Mouse (Mus musculus) ES-E14 (cell line): ENCODE measurements at regions not wholly inside any gene's neighbourhood (a gene's known extent, or its start where the extent isn't known, plus 50 kb on each side); places are given as distances from the start of the nearest gene placed in this dataset.

Experiments
- DNase-seq: peaks from one replicate; pipeline ENCODE4 v3.0.0-alpha.2; 2013; ENCODE audit warnings: low read depth, low spot score
- H3K27ac ChIP-seq: 2 replicates; pipeline ENCODE4 v1.5.1; 2012; ENCODE audit warnings: low read depth, mild to moderate bottlenecking, low read length, moderate library complexity, mixed read lengths; ENCODE audit not compliant: poor library complexity, insufficient read depth, severe bottlenecking
- H3K36me3 ChIP-seq: 2 replicates; pipeline ENCODE4 v1.6.1; 2012; ENCODE audit warnings: mild to moderate bottlenecking, low read length, moderate library complexity, mixed read lengths; ENCODE audit not compliant: control insufficient read depth, poor library complexity, insufficient read depth, severe bottlenecking
- H3K4me1 ChIP-seq, 2 experiments: fragments of 150-350 bp in 1 of 2; sonication (generic) in 1 of 2; 2 replicates each; pipeline ENCODE4 v1.6.1; 2012; ENCODE audit warnings: low read length in 2 of 2, mild to moderate bottlenecking in 1 of 2, mixed read lengths in 1 of 2; ENCODE audit not compliant: control insufficient read depth in 2 of 2, insufficient read depth in 2 of 2, poor library complexity in 1 of 2
- H3K4me3 ChIP-seq, 2 experiments: fragments of 150-350 bp in 1 of 2; sonication (generic) in 1 of 2; 2 replicates each; pipeline ENCODE4 v1.5.1; 2012; ENCODE audit warnings: low read length in 2 of 2, low read depth in 1 of 2, mild to moderate bottlenecking in 1 of 2, mixed read lengths in 1 of 2; ENCODE audit not compliant: insufficient read depth in 1 of 2, poor library complexity in 1 of 2, severe bottlenecking in 1 of 2
- H3K9ac ChIP-seq: 2 replicates; pipeline ENCODE4 v1.6.1; 2012; ENCODE audit warnings: low read depth, mild to moderate bottlenecking, low read length, mixed read lengths; ENCODE audit not compliant: poor library complexity, insufficient read depth, severe bottlenecking
- H3K9me3 ChIP-seq: fragments of 150-350 bp; sonication (generic); 2 replicates; pipeline ENCODE4 v1.6.1; 2012; ENCODE audit warnings: low read depth, mild to moderate bottlenecking, low read length; ENCODE audit not compliant: control insufficient read depth, insufficient read depth
- CHD2 ChIP-seq: IDR thresholded peaks from 2 replicates; pipeline ENCODE4 v1.6.1; 2014; ENCODE audit warnings: mild to moderate bottlenecking, low read depth, low read length, inconsistent platforms
- HCFC1 ChIP-seq: IDR thresholded peaks from 2 replicates; pipeline ENCODE4 v1.6.1; 2012; ENCODE audit warnings: low read length, inconsistent platforms, borderline replicate concordance; ENCODE audit not compliant: insufficient read depth
- MAFK ChIP-seq: IDR thresholded peaks from 2 replicates; pipeline ENCODE4 v1.6.1; 2014; ENCODE audit warnings: mild to moderate bottlenecking, low read depth, low read length, inconsistent platforms; ENCODE audit not compliant: insufficient read depth
- ZC3H11A ChIP-seq: IDR thresholded peaks from 2 replicates; pipeline ENCODE4 v1.6.1; 2012; ENCODE audit warnings: low read depth, mild to moderate bottlenecking, inconsistent platforms, low read length, borderline replicate concordance
- ZNF384 ChIP-seq: IDR thresholded peaks from 2 replicates; pipeline ENCODE4 v1.6.1; 2012; ENCODE audit warnings: low read depth, low read length, inconsistent platforms
- in situ Hi-C, 2 experiments: fragments of 600-800 bp; cut with MboI; formaldehyde crosslinking; loops; one replicate each; pipeline ENCODE4 v1.15.1; 2025; ENCODE audit warnings: low sequenced_read_pairs in 2 of 2, inconsistent platforms in 1 of 2; ENCODE audit not compliant: unreplicated experiment in 2 of 2

DNA sequence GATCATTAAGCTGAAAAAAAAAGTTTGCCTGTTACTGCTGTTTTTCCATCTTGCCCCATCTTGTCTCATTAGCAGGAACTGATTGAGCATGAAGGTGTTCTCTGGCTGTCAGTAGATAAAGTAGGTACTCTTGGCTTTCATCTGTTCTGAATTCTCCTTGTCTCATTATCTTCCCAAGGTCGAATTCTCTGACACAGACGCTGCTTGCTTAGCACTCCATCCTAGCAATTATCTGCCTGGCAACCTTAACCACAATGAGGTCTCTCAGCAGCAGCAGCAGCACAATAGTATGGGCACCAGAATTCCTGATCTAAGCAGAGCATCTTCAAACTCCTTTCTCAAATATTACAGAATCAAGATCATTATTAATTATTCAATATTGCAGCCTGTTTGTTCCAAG, 52.3 kb upstream of the Cypt12 start:
- Histone ChIP-seq H3K9ac (no peak overlapping the region), H3K4me3 (no peak overlapping the region), H3K4me1 (no peaks in the 10 kb centered on the region), H3K27ac (no peak overlapping the region), H3K36me3 (no peaks in the 10 kb centered on the region), H3K9me3 (no peaks in the 10 kb centered on the region)
- TF ChIP-seq HCFC1, result no peak
- no peak for TF ChIP-seq ZNF384
- TF ChIP-seq MAFK, result no peak
- no peak for TF ChIP-seq CHD2
- TF ChIP-seq ZC3H11A, result no peak
- no peak for DNase-seq
- in situ Hi-C loops, result no loop called here

DNA sequence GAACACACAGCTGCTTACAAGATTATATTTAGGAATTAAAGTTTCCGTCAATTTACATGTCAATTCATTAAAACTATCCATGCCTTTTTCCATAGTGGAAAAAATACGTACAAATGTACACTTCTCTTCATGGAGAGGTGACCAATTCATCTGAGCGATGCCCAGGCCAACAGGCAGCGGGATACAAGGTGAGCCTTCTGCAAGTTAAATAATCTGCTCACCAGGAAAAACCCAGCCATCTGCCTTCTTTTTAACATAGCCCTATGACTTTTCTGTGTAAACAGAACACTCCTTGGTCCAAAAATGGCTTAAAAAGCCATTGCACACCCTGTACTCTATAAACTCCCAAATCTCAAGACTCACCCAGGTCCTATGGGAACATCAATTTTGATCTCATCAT, 51.5 kb upstream of the Cypt12 start:
- in situ Hi-C loops, result no loop called here
- Histone ChIP-seq H3K4me3 (no peak overlapping the region), H3K4me1 (no peaks in the 10 kb centered on the region), H3K27ac (no peak overlapping the region), H3K9ac (no peak overlapping the region), H3K9me3 (no peaks in the 10 kb centered on the region), H3K36me3 (no peaks in the 10 kb centered on the region)
- no peak for DNase-seq
- TF ChIP-seq HCFC1, result no peak
- TF ChIP-seq ZNF384, result no peak
- TF ChIP-seq MAFK, result no peak
- no peak for TF ChIP-seq ZC3H11A
- TF ChIP-seq CHD2, result no peak
